Mouse (Mus musculus) stomach, postnatal 0 days (tissue): Measurements from ENCODE around the gene Rspo4.

Source experiments
- CTCF ChIP-seq: IDR thresholded peaks from 2 replicates; pipeline ENCODE4 v1.5.1; 2016; ENCODE audit warnings: antibody characterized with exemption, low read depth, mild to moderate bottlenecking, moderate library complexity
- EP300 ChIP-seq: optimal IDR thresholded peaks from 2 replicates; pipeline ENCODE3; 2016; ENCODE audit warnings: antibody characterized with exemption

DNA sequence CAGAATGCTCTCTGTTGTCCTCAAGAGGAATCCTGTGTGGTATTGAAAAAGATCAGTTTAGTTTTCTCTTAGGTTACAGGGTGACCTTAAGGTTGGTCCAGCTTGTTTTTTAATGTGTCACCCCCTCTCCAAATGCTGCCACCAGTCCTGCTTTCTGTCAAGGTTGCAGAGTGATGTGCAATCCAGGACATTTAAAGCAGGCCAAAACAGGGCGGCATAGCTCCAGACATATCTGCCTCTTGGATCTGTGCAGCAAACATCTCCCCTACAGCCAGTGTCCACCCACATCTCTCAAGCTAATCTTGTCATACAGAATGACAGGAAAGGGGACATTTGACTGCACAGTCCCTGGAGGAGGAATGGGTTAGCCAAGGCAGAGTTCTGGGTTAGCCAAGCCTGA, 55.4 kb downstream of the Rspo4 start:
- TF ChIP-seq CTCF (no peak), EP300 (no peak)
